Mouse (Mus musculus) embryonic fibroblast, embryonic 13.5 days (primary cell): ENCODE results near the gene Sirt1.

Experiments
- CTCF ChIP-seq: IDR thresholded peaks from 2 replicates; pipeline ENCODE4 v1.5.1; 2011; ENCODE audit warnings: mild to moderate bottlenecking, control low read depth, low read length, moderate library complexity, borderline replicate concordance; ENCODE audit not compliant: insufficient read depth
- POLR2A ChIP-seq: IDR thresholded peaks from 2 replicates; pipeline ENCODE4 v1.6.1; 2011; ENCODE audit warnings: low read depth, mild to moderate bottlenecking, control low read depth, low read length, moderate library complexity

DNA sequence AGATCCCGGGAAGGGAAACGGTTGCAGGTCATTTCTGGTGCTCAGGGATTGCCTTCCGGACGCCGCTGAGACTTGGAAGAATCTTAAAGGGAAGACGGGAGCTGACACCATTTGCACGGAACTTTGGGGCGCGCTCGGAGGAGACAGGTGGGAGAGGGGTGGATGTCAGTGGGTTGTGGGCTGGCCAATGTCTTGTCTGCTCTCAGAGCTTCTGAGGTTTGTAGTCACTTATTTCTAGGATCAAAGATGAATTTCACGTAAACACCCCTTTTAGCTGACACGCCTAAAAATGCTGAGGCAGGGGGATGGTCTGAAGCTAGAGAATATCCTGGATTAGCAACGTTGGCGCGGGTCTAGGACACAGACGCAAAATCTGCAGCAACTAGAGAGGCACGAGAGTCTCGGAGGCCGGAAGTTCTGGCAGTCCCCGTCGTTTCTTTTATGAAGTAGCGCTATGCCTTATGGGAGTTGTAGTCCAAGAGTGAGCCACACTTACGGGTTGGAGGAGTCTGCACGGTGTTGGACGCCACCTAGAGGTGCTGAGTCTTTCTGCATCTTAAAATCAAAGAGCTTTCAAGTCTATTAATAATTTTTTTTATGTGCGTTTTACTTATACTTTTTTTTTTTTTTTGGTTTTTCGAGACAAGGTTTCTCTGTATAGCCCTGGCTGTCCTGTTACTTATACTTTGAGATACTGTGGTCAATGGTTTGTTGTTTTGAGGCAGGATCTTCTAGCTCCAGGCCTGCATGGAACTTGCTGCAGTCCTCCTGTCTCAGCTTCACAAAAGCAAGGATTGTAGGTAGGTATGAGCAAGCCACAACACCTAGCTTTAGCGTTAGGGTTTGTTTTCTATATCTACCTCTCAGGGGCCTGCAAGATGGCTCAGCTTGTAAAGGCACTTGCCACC is 1.1 kb upstream of the Sirt1 start, which contains the start of gene Dnajc12:
- TF ChIP-seq CTCF = peak; percentile 81; the same call in 1 of the 2 replicates
- TF ChIP-seq POLR2A = peak; percentile 89
